Mouse (Mus musculus): ENCODE results near the gene Mcee.

- no peak for TF ChIP-seq CTCF (IDR thresholded peaks at IDR 0.05; ENCODE audit: low read depth)
- TF ChIP-seq EP300 (IDR thresholded peaks at IDR 0.05; ENCODE audit: low read depth): no peak
Measured at GRCm38 (mm10) chr7:64351087-64351486, 41.3 kb upstream of the Mcee start.
